Mouse (Mus musculus): ENCODE measurements around the gene Fam234b. TPM values are rescaled to one million over a fixed set of nuclear protein-coding genes. Genes with fewer than 3 reads are reported as not detected.

Fam234b gene
- polyA plus RNA-seq (2014; fragmentation: Nextera tagmentation; extraction: Ambion mirVana), result 122 and 133 TPM in 2 replicates

DNA sequence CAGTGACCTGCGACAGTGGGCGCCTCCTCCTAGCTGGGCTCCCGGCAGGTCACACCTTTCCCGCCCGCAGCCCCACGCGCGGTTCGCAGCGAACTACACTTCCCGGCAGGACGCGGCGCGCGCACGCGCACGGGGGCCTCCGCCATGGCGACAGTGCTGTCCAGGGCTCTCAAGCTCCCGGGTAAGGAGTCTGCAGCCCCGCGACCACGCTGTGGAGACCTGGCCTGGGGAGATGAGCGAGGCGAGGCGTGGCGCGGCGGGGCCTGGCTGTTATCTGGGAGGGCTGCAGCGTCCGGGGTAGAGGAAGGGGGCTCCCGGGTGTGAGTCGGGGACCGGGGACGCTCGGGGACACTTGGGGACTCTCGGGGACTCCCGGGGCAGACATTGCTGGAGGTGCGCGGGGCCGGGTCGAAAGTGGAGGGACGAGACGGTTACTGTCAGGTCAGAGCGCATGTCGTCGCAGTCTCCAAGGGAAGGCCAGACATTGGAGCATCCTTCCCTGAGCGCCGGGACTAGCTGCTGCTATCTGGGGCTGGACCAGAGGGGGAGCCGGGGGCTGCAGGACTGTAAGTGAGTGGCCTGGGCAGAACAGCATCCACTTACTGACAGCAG, at the start of gene Fam234b, which contains the start of gene Hebp1:
TSS of gene Fam234b (plus strand) at position 57 of the 612 bp plus-strand sequence.
TSS of gene Hebp1 (minus strand) at position 102 of the 612 bp plus-strand sequence.
- ATAC-seq (ENCODE audit: low FRiP score, low TSS enrichment) (peak; percentile 91), DNase-seq (peak; percentile 94)
- Histone ChIP-seq H3K4me1 (ENCODE audit: control insufficient read depth, insufficient read depth, low read length) (peaks cover 12% of the 10 kb centered on the region; the same call in 1 of the 2 replicates), H3K9ac (replicated peaks; ENCODE audit: low read length) (peak within 1 kb of the TSS; percentile 89), H3K4me3 (replicated peaks; ENCODE audit: low read depth, low read length) (peak within 1 kb of the TSS; percentile 89), H3K9me3 (ENCODE audit: control insufficient read depth, low read length) (no peaks in the 10 kb centered on the region), H3K36me3 (ENCODE audit: control insufficient read depth, insufficient read depth, low read length) (no peaks in the 10 kb centered on the region), H3K4me2 (ENCODE audit: low read length) (peak within 1 kb of the TSS; percentile 89), H3K27ac (replicated peaks; ENCODE audit: low read depth, low read length) (peak within 1 kb of the TSS; percentile 88), H3K27me3 (ENCODE audit: control insufficient read depth, insufficient read depth, low read length) (no peaks in the 10 kb centered on the region)
- under 1% methylated on average over 52 of the region's 52 CpGs for whole genome bisulfite sequencing

GRCm38 (mm10) chr6:135148506-135148905, 49.3 kb upstream of the Fam234b start:
- no peak overlapping the region for H3K27ac ChIP-seq (replicated peaks; ENCODE audit: low read depth, low read length)
- H3K4me2 ChIP-seq (ENCODE audit: low read length), result no peak overlapping the region
- peak; percentile 55 for DNase-seq
- H3K4me3 ChIP-seq (replicated peaks; ENCODE audit: low read depth, low read length), result no peak overlapping the region
- no peak for ATAC-seq (ENCODE audit: low FRiP score, low TSS enrichment)
- no peaks in the 10 kb centered on the region for H3K9me3 ChIP-seq (ENCODE audit: control insufficient read depth, low read length)
- H3K9ac ChIP-seq (replicated peaks; ENCODE audit: low read length), result no peak overlapping the region
- no peaks in the 10 kb centered on the region for H3K4me1 ChIP-seq (ENCODE audit: control insufficient read depth, insufficient read depth, low read length)
- H3K36me3 ChIP-seq (ENCODE audit: control insufficient read depth, insufficient read depth, low read length), result no peaks in the 10 kb centered on the region
- no peaks in the 10 kb centered on the region for H3K27me3 ChIP-seq (ENCODE audit: control insufficient read depth, insufficient read depth, low read length)
- WGBS, result 40% methylated on average over 1 of the region's 1 CpGs

- Histone ChIP-seq H3K27me3 (ENCODE audit: control insufficient read depth, insufficient read depth, low read length) (no peaks in the 10 kb centered on the region), H3K9ac (replicated peaks; ENCODE audit: low read length) (no peak overlapping the region), H3K9me3 (ENCODE audit: control insufficient read depth, low read length) (no peaks in the 10 kb centered on the region), H3K27ac (replicated peaks; ENCODE audit: low read depth, low read length) (no peak overlapping the region), H3K4me2 (ENCODE audit: low read length) (no peak overlapping the region), H3K4me1 (ENCODE audit: control insufficient read depth, insufficient read depth, low read length) (no peaks in the 10 kb centered on the region), H3K36me3 (ENCODE audit: control insufficient read depth, insufficient read depth, low read length) (no peaks in the 10 kb centered on the region), H3K4me3 (replicated peaks; ENCODE audit: low read depth, low read length) (no peak overlapping the region)
- 84% methylated on average over 4 of the region's 4 CpGs for WGBS
- no peak for DNase-seq
- ATAC-seq (ENCODE audit: low FRiP score, low TSS enrichment), result no peak
Observed at GRCm38 (mm10) chr6:135149175-135149574, 48.6 kb upstream of the Fam234b start.

GRCm38 (mm10) chr6:135149722-135150121, 48.1 kb upstream of the Fam234b start:
- Histone ChIP-seq H3K9ac (replicated peaks; ENCODE audit: low read length) (no peak overlapping the region), H3K27ac (replicated peaks; ENCODE audit: low read depth, low read length) (no peak overlapping the region), H3K9me3 (ENCODE audit: control insufficient read depth, low read length) (no peaks in the 10 kb centered on the region), H3K4me1 (ENCODE audit: control insufficient read depth, insufficient read depth, low read length) (no peaks in the 10 kb centered on the region), H3K36me3 (ENCODE audit: control insufficient read depth, insufficient read depth, low read length) (no peaks in the 10 kb centered on the region), H3K4me2 (ENCODE audit: low read length) (no peak overlapping the region), H3K4me3 (replicated peaks; ENCODE audit: low read depth, low read length) (no peak overlapping the region), H3K27me3 (ENCODE audit: control insufficient read depth, insufficient read depth, low read length) (no peaks in the 10 kb centered on the region)
- peak; percentile 43; the same call in 1 of the 2 replicates for ATAC-seq (ENCODE audit: low FRiP score, low TSS enrichment)
- 78% methylated on average over 4 of the region's 4 CpGs for WGBS
- DNase-seq, result no peak

- no peaks in the 10 kb centered on the region for H3K9me3 ChIP-seq (ENCODE audit: control insufficient read depth, low read length)
- DNase-seq, result peak; percentile 64
- H3K27me3 ChIP-seq (ENCODE audit: control insufficient read depth, insufficient read depth, low read length), result no peaks in the 10 kb centered on the region
- no peak overlapping the region for H3K27ac ChIP-seq (replicated peaks; ENCODE audit: low read depth, low read length)
- no peak overlapping the region for H3K4me3 ChIP-seq (replicated peaks; ENCODE audit: low read depth, low read length)
- no peak for ATAC-seq (ENCODE audit: low FRiP score, low TSS enrichment)
- 38% methylated on average over 5 of the region's 5 CpGs for WGBS
- no peak overlapping the region for H3K4me2 ChIP-seq (ENCODE audit: low read length)
- no peak overlapping the region for H3K9ac ChIP-seq (replicated peaks; ENCODE audit: low read length)
- H3K36me3 ChIP-seq (ENCODE audit: control insufficient read depth, insufficient read depth, low read length), result no peaks in the 10 kb centered on the region
- H3K4me1 ChIP-seq (ENCODE audit: control insufficient read depth, insufficient read depth, low read length), result no peaks in the 10 kb centered on the region
Observed at GRCm38 (mm10) chr6:135150311-135150710, 47.5 kb upstream of the Fam234b start.

- Histone ChIP-seq H3K9me3 (ENCODE audit: control insufficient read depth, low read length) (no peaks in the 10 kb centered on the region), H3K4me1 (ENCODE audit: control insufficient read depth, insufficient read depth, low read length) (no peaks in the 10 kb centered on the region), H3K36me3 (ENCODE audit: control insufficient read depth, insufficient read depth, low read length) (no peaks in the 10 kb centered on the region), H3K4me3 (replicated peaks; ENCODE audit: low read depth, low read length) (no peak overlapping the region), H3K27me3 (ENCODE audit: control insufficient read depth, insufficient read depth, low read length) (no peaks in the 10 kb centered on the region), H3K27ac (replicated peaks; ENCODE audit: low read depth, low read length) (no peak overlapping the region), H3K9ac (replicated peaks; ENCODE audit: low read length) (no peak overlapping the region), H3K4me2 (ENCODE audit: low read length) (no peak overlapping the region)
- WGBS, result 79% methylated on average over 5 of the region's 5 CpGs
- DNase-seq, result no peak
- no peak for ATAC-seq (ENCODE audit: low FRiP score, low TSS enrichment)
Observed at GRCm38 (mm10) chr6:135153719-135154118, 44.1 kb upstream of the Fam234b start.

- H3K9ac ChIP-seq (replicated peaks; ENCODE audit: low read length), result no peak overlapping the region
- DNase-seq (no peak), ATAC-seq (ENCODE audit: low FRiP score, low TSS enrichment) (no peak)
- no peaks in the 10 kb centered on the region for H3K36me3 ChIP-seq (ENCODE audit: control insufficient read depth, insufficient read depth, low read length)
- no peaks in the 10 kb centered on the region for H3K4me1 ChIP-seq (ENCODE audit: control insufficient read depth, insufficient read depth, low read length)
- H3K27ac ChIP-seq (replicated peaks; ENCODE audit: low read depth, low read length), result no peak overlapping the region
- no peak overlapping the region for H3K4me3 ChIP-seq (replicated peaks; ENCODE audit: low read depth, low read length)
- WGBS, result 83% methylated on average over 8 of the region's 8 CpGs
- no peaks in the 10 kb centered on the region for H3K9me3 ChIP-seq (ENCODE audit: control insufficient read depth, low read length)
- no peak overlapping the region for H3K4me2 ChIP-seq (ENCODE audit: low read length)
- H3K27me3 ChIP-seq (ENCODE audit: control insufficient read depth, insufficient read depth, low read length), result no peaks in the 10 kb centered on the region
Observed at GRCm38 (mm10) chr6:135156597-135156996, 41.2 kb upstream of the Fam234b start.

GRCm38 (mm10) chr6:135157496-135157895, 40.3 kb upstream of the Fam234b start:
- ATAC-seq (ENCODE audit: low FRiP score, low TSS enrichment) (no peak), DNase-seq (no peak)
- no peaks in the 10 kb centered on the region for H3K27me3 ChIP-seq (ENCODE audit: control insufficient read depth, insufficient read depth, low read length)
- no peak overlapping the region for H3K4me3 ChIP-seq (replicated peaks; ENCODE audit: low read depth, low read length)
- H3K4me1 ChIP-seq (ENCODE audit: control insufficient read depth, insufficient read depth, low read length), result no peaks in the 10 kb centered on the region
- 84% methylated on average over 4 of the region's 4 CpGs for WGBS
- no peak overlapping the region for H3K4me2 ChIP-seq (ENCODE audit: low read length)
- no peak overlapping the region for H3K27ac ChIP-seq (replicated peaks; ENCODE audit: low read depth, low read length)
- no peak overlapping the region for H3K9ac ChIP-seq (replicated peaks; ENCODE audit: low read length)
- H3K36me3 ChIP-seq (ENCODE audit: control insufficient read depth, insufficient read depth, low read length), result no peaks in the 10 kb centered on the region
- no peaks in the 10 kb centered on the region for H3K9me3 ChIP-seq (ENCODE audit: control insufficient read depth, low read length)

DNA sequence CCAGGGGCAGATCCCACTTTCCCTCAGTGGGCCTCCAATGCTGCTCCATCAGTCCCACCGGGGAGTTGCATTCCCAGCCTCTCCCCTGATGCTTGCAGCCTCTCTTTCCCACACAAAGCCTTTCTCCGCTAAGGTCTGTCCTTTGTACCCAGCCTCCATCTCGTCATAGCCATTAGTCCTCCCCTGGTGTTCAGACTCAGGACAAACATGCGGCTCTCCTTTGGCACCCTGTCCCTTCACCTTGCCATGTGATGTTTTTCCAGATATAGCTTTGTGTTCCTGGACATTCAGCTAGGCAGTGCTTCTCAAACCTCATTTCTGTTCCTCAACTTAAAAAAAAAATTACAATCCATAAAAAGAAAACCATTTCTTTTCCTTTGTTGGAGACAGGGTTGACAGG, 39.3 kb upstream of the Fam234b start:
- 43% methylated on average over 4 of the region's 4 CpGs for WGBS
- H3K4me3 ChIP-seq (replicated peaks; ENCODE audit: low read depth, low read length), result no peak overlapping the region

More for the DNA sequence above, 39.3 kb upstream of the Fam234b start:
- Histone ChIP-seq H3K27ac (replicated peaks; ENCODE audit: low read depth, low read length) (no peak overlapping the region), H3K27me3 (ENCODE audit: control insufficient read depth, insufficient read depth, low read length) (no peaks in the 10 kb centered on the region), H3K9me3 (ENCODE audit: control insufficient read depth, low read length) (no peaks in the 10 kb centered on the region), H3K4me2 (ENCODE audit: low read length) (no peak overlapping the region), H3K4me1 (ENCODE audit: control insufficient read depth, insufficient read depth, low read length) (no peaks in the 10 kb centered on the region), H3K9ac (replicated peaks; ENCODE audit: low read length) (no peak overlapping the region), H3K36me3 (ENCODE audit: control insufficient read depth, insufficient read depth, low read length) (no peaks in the 10 kb centered on the region)
- ATAC-seq (ENCODE audit: low FRiP score, low TSS enrichment) (no peak), DNase-seq (no peak)
